Mouse (Mus musculus) intestine, postnatal 0 days (tissue): ENCODE measurements around the gene Stag1. TPM values are rescaled to one million over a fixed set of nuclear protein-coding genes. Genes with fewer than 3 reads are reported as not detected.

Experiments used
- ATAC-seq: fragments of 200-750 bp; cut with Nextera tagmentation; 2 replicates; pipeline ENCODE4 v1.8.0; 2017; ENCODE audit warnings: mild to moderate bottlenecking, moderate TSS enrichment, moderate library complexity
- H3K27ac ChIP-seq: fragments of 300-500 bp; sonication (generic); 2 replicates; pipeline ENCODE4 v1.5.1; 2014; ENCODE audit warnings: mild to moderate bottlenecking, low read depth, low read length, moderate library complexity
- H3K27me3 ChIP-seq: fragments of 300-500 bp; sonication (generic); replicated peaks from 2 replicates; pipeline ENCODE4 v1.6.1; 2014; ENCODE audit warnings: low read length, mixed read lengths; ENCODE audit not compliant: control insufficient read depth, insufficient read depth
- H3K36me3 ChIP-seq: fragments of 300-500 bp; sonication (generic); 2 replicates; pipeline ENCODE4 v1.6.1; 2014; ENCODE audit warnings: mild to moderate bottlenecking, moderate library complexity; ENCODE audit not compliant: control insufficient read depth, insufficient read depth
- H3K4me1 ChIP-seq: fragments of 300-500 bp; sonication (generic); replicated peaks from 2 replicates; pipeline ENCODE4 v1.6.1; 2014; ENCODE audit warnings: antibody characterized with exemption, low read length, mixed read lengths; ENCODE audit not compliant: control insufficient read depth, insufficient read depth
- H3K4me2 ChIP-seq: fragments of 300-500 bp; sonication (generic); replicated peaks from 2 replicates; pipeline ENCODE4 v1.6.1; 2014; ENCODE audit warnings: low read depth, mild to moderate bottlenecking, moderate library complexity
- H3K4me3 ChIP-seq: fragments of 300-500 bp; sonication (generic); 2 replicates; pipeline ENCODE4 v1.5.1; 2014; ENCODE audit warnings: low read depth, low read length
- H3K9ac ChIP-seq: fragments of 300-500 bp; sonication (generic); 2 replicates; pipeline ENCODE4 v1.6.1; 2014; ENCODE audit warnings: mild to moderate bottlenecking, low read depth, low read length
- H3K9me3 ChIP-seq: fragments of 300-500 bp; sonication (generic); 2 replicates; pipeline ENCODE4 v1.6.1; 2016; ENCODE audit warnings: mixed run types; ENCODE audit not compliant: control insufficient read depth
- CTCF ChIP-seq: sonication (generic); IDR thresholded peaks from 2 replicates; pipeline ENCODE4 v1.5.1; 2016; ENCODE audit warnings: low read depth, mild to moderate bottlenecking, control low read depth, antibody characterized with exemption, moderate library complexity
- WGBS: fragments of 180-500 bp; shearing (Covaris S2); extraction: QIAGEN DNeasy Blood & Tissue Kit; methylation state at CpG from one replicate; pipeline ENCODE4 v1.1.7; 2014; 5-methylcytosine and 5-hydroxymethylcytosine counted together
- polyA plus RNA-seq: library from polyadenylated mRNA; unstranded; fragments of >200 nt; fragmentation: Nextera tagmentation; extraction: Ambion mirVana; gene quantifications from 2 replicates; pipeline ENCODE4 v1.2.1, GENCODE M21; 2015

Gene Stag1
- polyA plus RNA-seq, 1 experiment from 2014 or later: 24.6 TPM

DNA sequence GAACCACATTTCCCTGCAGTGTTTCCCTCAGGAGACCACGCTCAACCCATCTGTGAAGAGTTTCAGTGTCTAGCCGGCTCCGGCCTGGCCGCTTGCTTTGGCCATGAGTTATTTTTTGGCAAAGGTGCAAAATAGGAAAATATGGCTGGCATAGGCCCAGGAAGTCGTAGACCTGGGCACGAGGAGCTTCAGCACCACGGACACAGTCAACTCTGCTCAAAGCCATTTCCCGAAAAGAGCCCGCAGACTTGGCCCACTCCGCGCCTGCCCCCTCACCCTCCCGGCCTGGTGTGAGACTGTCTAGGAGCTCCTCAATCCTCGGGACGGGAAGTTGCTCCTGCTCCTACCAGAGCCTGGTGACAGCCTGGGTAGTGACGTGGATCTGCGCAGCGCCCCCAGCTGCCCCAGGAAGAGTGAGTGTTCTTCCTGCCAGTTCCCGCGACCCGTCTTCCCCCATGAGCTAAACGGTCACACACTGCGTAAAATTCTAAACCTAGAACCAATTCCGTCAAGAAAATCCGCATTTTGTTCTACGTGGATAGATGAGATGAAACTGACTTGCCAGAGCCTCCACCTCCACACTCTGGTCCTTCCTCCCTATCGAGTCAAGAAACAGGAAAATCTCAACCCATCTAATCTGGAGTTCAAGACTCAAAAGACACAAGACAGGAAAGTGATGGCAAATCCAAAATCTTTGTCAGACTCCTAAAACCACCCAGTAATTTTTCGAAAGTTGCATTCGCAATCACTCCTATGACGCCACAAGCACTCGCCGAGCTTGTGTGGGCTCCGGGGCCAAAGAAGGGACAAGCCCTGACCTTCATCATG lies 27.6 kb upstream of the Stag1 start:
- H3K9me3 ChIP-seq: no peaks in the 10 kb centered on the region
- peak overlapping the region; percentile 57 for H3K9ac ChIP-seq
- WGBS: 12% methylated on average over 32 of the region's 32 CpGs
- H3K4me2 ChIP-seq: peak overlapping the region; percentile 99
- H3K27ac ChIP-seq: no peak overlapping the region
- H3K4me1 ChIP-seq: no peaks in the 10 kb centered on the region
- H3K4me3 ChIP-seq: peak overlapping the region; percentile 69
- ATAC-seq: peak; percentile 43; the same call in 1 of the 2 replicates
- TF ChIP-seq CTCF: peak; percentile 53
- H3K36me3 ChIP-seq: no peaks in the 10 kb centered on the region
- H3K27me3 ChIP-seq: no peaks in the 10 kb centered on the region

DNA sequence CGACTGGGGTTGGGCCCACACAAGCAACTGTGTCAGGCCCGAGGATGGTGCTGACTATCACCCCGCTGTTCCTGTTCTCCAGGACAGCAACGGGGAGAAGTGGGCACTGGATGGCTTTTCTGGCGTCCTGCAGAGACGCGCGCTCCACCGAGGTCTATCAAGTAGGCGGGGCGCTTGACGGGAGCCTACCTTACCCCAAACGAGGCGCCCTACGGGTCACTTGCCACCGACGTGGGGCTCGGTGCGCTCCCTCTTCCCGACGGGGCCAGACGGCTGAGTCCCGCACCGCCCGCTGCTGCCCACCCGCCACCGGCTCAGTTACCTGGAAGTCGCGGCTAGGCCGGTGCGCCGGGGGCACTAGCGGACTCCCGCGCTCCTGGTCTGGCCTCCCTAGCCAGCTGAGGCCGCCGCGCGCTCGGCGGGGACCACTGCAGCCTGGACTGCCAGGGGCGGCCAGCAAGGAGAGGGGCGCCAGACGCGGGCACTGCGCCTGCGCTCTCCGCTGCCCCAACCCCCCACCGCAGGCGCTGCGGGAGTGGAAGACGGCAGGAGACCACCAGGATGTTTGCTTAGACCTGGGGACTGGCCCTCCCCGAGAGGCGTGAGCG lies 26.9 kb upstream of the Stag1 start, which contains the start of gene Slc35g2:
Gene Slc35g2 (minus strand): TSS at position 465 of the 608 bp plus-strand sequence.
- H3K4me2 ChIP-seq: peak within 1 kb of the TSS; percentile 99
- WGBS: under 1% methylated on average over 55 of the region's 55 CpGs
- no peaks in the 10 kb centered on the region for H3K4me1 ChIP-seq
- TF ChIP-seq CTCF: no peak; the same call in 1 of the 2 replicates
- no peaks in the 10 kb centered on the region for H3K27me3 ChIP-seq
- no peak; the same call in 1 of the 2 replicates for ATAC-seq
- no peak within 1 kb of the TSS for H3K27ac ChIP-seq
- no peaks in the 10 kb centered on the region for H3K9me3 ChIP-seq
- peak within 1 kb of the TSS; percentile 57 for H3K9ac ChIP-seq
- no peaks in the 10 kb centered on the region for H3K36me3 ChIP-seq
- peak within 1 kb of the TSS; percentile 69 for H3K4me3 ChIP-seq

DNA sequence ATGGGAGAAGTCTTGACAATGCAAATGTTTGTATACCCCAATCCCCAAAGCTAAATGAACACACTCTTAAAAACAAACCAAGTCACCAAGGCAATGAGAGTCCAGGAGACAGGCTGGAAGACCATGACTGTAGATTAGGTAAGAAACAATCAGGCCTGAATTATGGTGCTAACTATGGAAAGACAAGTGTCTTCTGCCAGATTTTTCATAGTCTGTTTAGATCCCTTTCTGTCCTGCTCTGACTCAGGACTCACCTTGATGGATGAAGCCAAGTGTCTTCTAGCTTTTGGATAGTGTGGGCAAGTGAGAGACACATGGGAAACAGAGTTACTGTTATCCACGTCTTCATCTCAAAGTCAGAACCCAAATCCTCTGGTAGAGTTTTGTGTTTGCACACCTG lies 26.1 kb upstream of the Stag1 start:
- H3K4me3 ChIP-seq: no peak overlapping the region

DNA sequence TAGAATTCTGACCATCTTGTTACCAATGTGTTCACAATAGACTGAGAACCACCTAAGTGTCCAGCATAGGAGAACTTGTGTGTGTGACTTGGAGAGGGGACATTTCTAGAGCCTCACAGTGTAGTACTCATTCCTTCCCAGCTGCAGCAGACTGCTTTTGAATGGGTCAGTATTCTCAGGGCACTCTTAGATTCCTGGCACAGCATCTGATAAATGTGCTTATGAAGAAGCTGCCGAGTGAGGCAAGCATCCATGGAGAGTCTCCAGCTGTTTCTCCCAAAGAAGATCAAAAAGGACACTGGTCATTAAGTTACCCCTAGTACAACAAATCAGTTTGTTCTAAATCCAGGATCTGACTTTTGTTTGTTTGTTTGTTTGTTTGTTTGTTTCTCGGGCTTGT lies 24.3 kb upstream of the Stag1 start:
- ATAC-seq: no peak
- no peaks in the 10 kb centered on the region for H3K27me3 ChIP-seq
- no peaks in the 10 kb centered on the region for H3K9me3 ChIP-seq
- no peak for TF ChIP-seq CTCF
- no peak overlapping the region for H3K4me3 ChIP-seq
- H3K4me1 ChIP-seq: no peaks in the 10 kb centered on the region
- WGBS: 67% methylated on average over 2 of the region's 2 CpGs
- no peak overlapping the region for H3K9ac ChIP-seq
- H3K27ac ChIP-seq: no peak overlapping the region
- H3K4me2 ChIP-seq: no peak overlapping the region
- H3K36me3 ChIP-seq: no peaks in the 10 kb centered on the region

More for the DNA sequence above, 26.1 kb upstream of the Stag1 start:
- Histone ChIP-seq H3K9ac (no peak overlapping the region), H3K4me1 (no peaks in the 10 kb centered on the region), H3K9me3 (no peaks in the 10 kb centered on the region), H3K4me2 (peak overlapping the region; percentile 99; the same call in 1 of the 2 replicates), H3K36me3 (no peaks in the 10 kb centered on the region), H3K27ac (no peak overlapping the region), H3K27me3 (no peaks in the 10 kb centered on the region)
- ATAC-seq: no peak
- no peak for TF ChIP-seq CTCF
- 73% methylated on average over 1 of the region's 1 CpGs for WGBS

DNA sequence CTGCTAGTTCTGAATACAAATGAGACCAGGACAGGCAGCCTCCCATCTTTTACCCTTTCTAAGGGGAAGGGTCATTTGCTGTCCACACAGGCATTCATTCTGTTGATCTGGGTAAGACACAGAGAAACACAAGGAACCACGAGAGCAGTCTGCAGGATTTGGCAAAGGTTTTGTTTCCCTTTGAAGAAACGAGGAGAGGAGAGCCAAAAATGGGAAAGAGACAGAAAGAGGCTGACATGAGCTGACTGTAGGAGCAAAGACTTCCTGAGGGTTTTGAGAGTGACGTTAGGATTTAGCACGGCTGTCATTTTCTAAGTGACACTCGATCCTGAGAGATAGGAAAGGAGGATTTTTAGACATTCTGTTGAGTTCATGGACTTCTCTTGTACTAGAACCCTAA lies 23.7 kb upstream of the Stag1 start:
- H3K9me3 ChIP-seq: no peaks in the 10 kb centered on the region
- H3K4me3 ChIP-seq: no peak overlapping the region
- no peaks in the 10 kb centered on the region for H3K4me1 ChIP-seq
- ATAC-seq: no peak
- 51% methylated on average over 5 of the region's 5 CpGs for WGBS
- no peak for TF ChIP-seq CTCF
- H3K36me3 ChIP-seq: no peaks in the 10 kb centered on the region
- no peak overlapping the region for H3K27ac ChIP-seq
- no peak overlapping the region for H3K4me2 ChIP-seq
- H3K9ac ChIP-seq: no peak overlapping the region
- no peaks in the 10 kb centered on the region for H3K27me3 ChIP-seq

DNA sequence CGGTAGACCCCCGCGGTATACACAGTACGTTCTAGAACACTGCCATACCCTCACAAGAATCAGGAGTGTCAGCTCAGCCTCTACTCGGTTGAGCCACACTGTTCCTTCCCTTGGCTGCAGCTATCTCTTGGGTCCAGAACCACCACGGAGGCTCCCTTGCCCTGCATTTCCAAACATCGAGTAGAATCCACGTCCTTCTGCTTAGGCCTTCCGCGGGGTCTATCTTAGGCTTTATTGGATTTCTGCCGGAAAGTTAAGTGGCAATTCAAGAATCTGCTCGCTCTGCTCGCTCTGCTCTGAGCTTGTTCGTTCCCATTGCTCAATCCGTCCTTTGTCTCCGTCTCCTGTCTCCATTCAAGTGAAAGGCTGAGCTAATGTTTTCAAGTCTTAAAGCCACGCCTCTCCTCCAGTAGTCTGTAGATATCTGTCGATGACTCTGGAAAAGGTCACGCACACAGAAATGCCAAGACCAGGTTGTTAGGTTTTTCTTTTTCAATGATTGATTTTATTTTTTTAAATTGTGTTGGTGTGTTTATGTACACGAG lies 17.3 kb upstream of the Stag1 start:
- Histone ChIP-seq H3K4me3 (peak overlapping the region; percentile 16; the same call in 1 of the 2 replicates), H3K9me3 (no peaks in the 10 kb centered on the region), H3K4me2 (peak overlapping the region; percentile 57), H3K27ac (no peak overlapping the region), H3K27me3 (no peaks in the 10 kb centered on the region), H3K36me3 (no peaks in the 10 kb centered on the region), H3K9ac (0 out of 2 replicates have a peak overlapping the region, but pooled peaks have one; percentile 22), H3K4me1 (peaks cover 8% of the 10 kb centered on the region; the same call in 1 of the 2 replicates)
- TF ChIP-seq CTCF: no peak
- 49% methylated on average over 20 of the region's 20 CpGs for WGBS
- ATAC-seq: peak; percentile 66
